ENCODE assay signal across 8 mouse cellular contexts in genomic region chr14:32085486-32086201, GRCm38 (mm10). TPM values are rescaled to one million over a fixed set of nuclear protein-coding genes. Genes with fewer than 3 reads are reported as not detected.
DNase-seq lines count a peak whose midpoint lies in the region; ATAC-seq lines count a peak whose summit lies in the region.

Gene Dph3 (minus strand): TSS chr14:32085729.

- peak within 1 kb of the TSS; percentile 79 for H3K9ac ChIP-seq in hindbrain, embryonic 12.5 days

- H3K9me3 ChIP-seq in hindbrain, embryonic 12.5 days (replicated peaks): no peaks in the 10 kb centered on the region

- H3K27me3 ChIP-seq in hindbrain, embryonic 12.5 days: no peaks in the 10 kb centered on the region

- peaks cover 14% of the 10 kb centered on the region for H3K4me1 ChIP-seq in hindbrain, embryonic 12.5 days

- peak; percentile 98 for DNase-seq in NIH3T3 (ENCODE audit: low read depth)
- DNase-seq in cerebellum, postnatal 10 days: peak; percentile 99
- peak; percentile 96 to 99 for DNase-seq in frontal cortex, postnatal 10 days (ENCODE audit: low spot score in 2 of 2)
- peak; percentile 99 to 100 for DNase-seq in layer of hippocampus, postnatal 14 days (ENCODE audit: low spot score in 2 of 2)
- peak; percentile 99 for DNase-seq in lung, postnatal 14 days
- peak; percentile 94 for DNase-seq in retina, adult 2 months (ENCODE audit: low read depth, low spot score)
- DNase-seq in thymus, postnatal 36 days: peak; percentile 95 to 96

- peaks cover 24% of the 10 kb centered on the region for H3K36me3 ChIP-seq in hindbrain, embryonic 12.5 days

- peak within 1 kb of the TSS; percentile 77 for H3K27ac ChIP-seq in hindbrain, embryonic 12.5 days

- H3K4me3 ChIP-seq in hindbrain, embryonic 12.5 days: peak within 1 kb of the TSS; percentile 52

- under 1% methylated on average over 43 of the region's 43 CpGs for WGBS in hindbrain, embryonic 12.5 days

- ATAC-seq in hindbrain, embryonic 12.5 days (ENCODE audit: low FRiP score): peak; percentile 98

- peak within 1 kb of the TSS; percentile 74 for H3K4me2 ChIP-seq in hindbrain, embryonic 12.5 days (replicated peaks)

RNA-seq across cellular contexts. Expression of gene Dph3, which starts in this region (rescaled TPM):
- polyA plus RNA-seq in hindbrain, embryonic 12.5 days (2016; fragmentation: Nextera tagmentation; extraction: Ambion mirVana): 72.0 and 72.2 TPM in 2 replicates
- total RNA-seq in layer of hippocampus, postnatal 14 days (2021): 10 to 100 TPM; 32.9 to 40.7 TPM

Comparison
In these comparisons a context has a peak if more than half of its experiments do, and no peak if none do; other contexts are left out.
1. Peak in every context shown above with its lines: DNase-seq, ATAC-seq, H3K4me3 ChIP-seq and H3K27ac ChIP-seq.